Mouse (Mus musculus): ENCODE data around the gene H2-M10.4. TPM values are rescaled to one million over a fixed set of nuclear protein-coding genes. Genes with fewer than 3 reads are reported as not detected.
"Not testable (repeated sequence)": the region's sequence is repeated elsewhere in the genome, so short reads cannot be mapped to it uniquely, and the experiment has no call there.

Gene H2-M10.4
- not detected for polyA plus RNA-seq (2012; fragmentation: generic; extraction: Trizol)
- long read RNA-seq, experiment 1: 0 reads
- long read RNA-seq, experiment 2: 0 reads

DNA sequence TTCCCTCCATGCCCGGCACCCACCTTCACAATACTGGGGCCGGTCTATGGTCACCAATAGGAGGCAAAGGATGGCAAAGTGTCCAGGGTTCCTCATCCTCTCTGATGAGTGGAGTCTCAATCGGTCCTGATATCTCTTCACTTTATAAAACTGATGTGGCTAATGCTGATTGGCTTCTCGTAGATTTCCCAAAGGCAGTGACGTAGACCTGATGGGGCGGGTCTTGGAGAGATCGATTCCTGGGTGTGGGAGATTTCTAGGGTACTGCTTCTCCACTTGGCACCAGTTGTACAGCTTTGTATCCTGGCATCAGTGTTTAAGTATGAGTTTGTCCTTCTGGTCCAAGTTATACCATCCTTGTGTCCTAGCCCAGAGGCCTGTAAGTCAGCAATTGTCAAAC is at the start of gene H2-M10.4:
TSS of gene H2-M10.4 (minus strand) at position 101 of the 400 bp plus-strand sequence.
- Histone ChIP-seq H3K27me3 (ENCODE audit: control insufficient read depth, insufficient read depth, insufficient read length) (no peaks in the 10 kb centered on the region), H3K79me3 (ENCODE audit: low read depth) (no peaks in the 10 kb centered on the region), H3K4me3 (ENCODE audit: insufficient read depth, poor library complexity, severe bottlenecking) (no peak within 1 kb of the TSS), H3ac (ENCODE audit: control insufficient read depth, insufficient read length, low read depth) (no peak within 1 kb of the TSS), H3K79me2 (ENCODE audit: control insufficient read depth, insufficient read depth) (no peaks in the 10 kb centered on the region), H3K36me3 (ENCODE audit: control insufficient read depth, insufficient read depth) (no peaks in the 10 kb centered on the region)
- TF ChIP-seq CTCF (IDR thresholded peaks at IDR 0.05; ENCODE audit: control insufficient read depth, insufficient read depth, insufficient read length) (no peak), USF1 (IDR thresholded peaks at IDR 0.05; ENCODE audit: low read depth) (no peak), MAX (IDR thresholded peaks at IDR 0.05) (no peak), FOSL1 (IDR thresholded peaks at IDR 0.05; ENCODE audit: insufficient read depth, low read length, poor library complexity, severe bottlenecking) (no peak), MYOD1 (IDR thresholded peaks at IDR 0.05; ENCODE audit: control insufficient read depth, insufficient read length, low read depth) (no peak)

DNA sequence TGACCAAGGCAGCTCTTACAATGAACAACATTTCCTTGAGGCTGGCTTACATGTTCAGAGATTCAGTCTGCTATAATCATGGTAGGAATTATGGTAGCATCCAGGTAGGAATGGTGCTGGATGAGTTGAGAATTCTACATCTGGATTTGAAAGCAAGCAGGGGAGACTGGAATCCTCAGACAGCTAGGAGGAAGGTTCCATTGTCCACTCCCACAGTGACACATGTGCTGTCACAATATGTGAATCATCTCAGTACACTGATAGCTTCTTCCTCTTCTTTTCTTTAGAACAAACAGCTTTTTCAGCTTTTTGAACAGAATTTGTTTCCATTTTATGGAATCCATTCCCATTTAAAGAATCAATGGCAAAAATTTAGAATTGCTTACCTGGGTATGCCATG is 41.8 kb upstream of the H2-M10.4 start:
- Histone ChIP-seq H3ac (ENCODE audit: control insufficient read depth, insufficient read length, low read depth) (no peak overlapping the region), H3K27me3 (ENCODE audit: control insufficient read depth, insufficient read depth, insufficient read length) (no peaks in the 10 kb centered on the region), H3K36me3 (ENCODE audit: control insufficient read depth, insufficient read depth) (no peaks in the 10 kb centered on the region), H3K79me3 (ENCODE audit: low read depth) (no peaks in the 10 kb centered on the region), H3K4me3 (ENCODE audit: insufficient read depth, poor library complexity, severe bottlenecking) (no peak overlapping the region), H3K79me2 (ENCODE audit: control insufficient read depth, insufficient read depth) (no peaks in the 10 kb centered on the region)
- TF ChIP-seq USF1 (IDR thresholded peaks at IDR 0.05; ENCODE audit: low read depth): no peak
- no peak for TF ChIP-seq MAX (IDR thresholded peaks at IDR 0.05)
- no peak for TF ChIP-seq FOSL1 (IDR thresholded peaks at IDR 0.05; ENCODE audit: insufficient read depth, low read length, poor library complexity, severe bottlenecking)
- no peak for TF ChIP-seq MYOG (IDR thresholded peaks at IDR 0.05; ENCODE audit: control insufficient read depth, extremely low read depth, insufficient read length)
- TF ChIP-seq CEBPB (IDR thresholded peaks at IDR 0.05; ENCODE audit: low read depth): no peak
- no peak for TF ChIP-seq CTCF (IDR thresholded peaks at IDR 0.05; ENCODE audit: control insufficient read depth, insufficient read depth, insufficient read length)
- no peak for TF ChIP-seq MYOD1 (IDR thresholded peaks at IDR 0.05; ENCODE audit: control insufficient read depth, insufficient read length, low read depth)

DNA sequence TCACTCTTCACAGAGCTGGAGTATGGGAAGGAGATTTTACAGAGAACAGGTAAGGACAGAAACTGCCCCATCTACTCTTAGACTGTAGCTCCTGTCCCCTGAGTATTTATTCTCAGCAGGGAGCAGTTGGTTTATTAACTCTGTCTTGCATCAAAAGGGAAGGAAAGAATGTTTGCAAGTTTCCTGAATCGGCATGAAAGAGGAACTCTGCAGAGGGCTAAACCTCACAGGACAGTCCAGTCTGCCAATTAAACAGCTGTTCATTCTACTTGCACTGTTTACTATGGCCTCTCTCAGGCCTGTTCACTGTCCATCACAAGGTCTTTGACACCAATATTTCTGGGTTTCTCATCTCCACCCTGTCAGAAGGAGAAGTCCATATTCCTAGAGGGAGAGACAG is 38.3 kb upstream of the H2-M10.4 start:
- Histone ChIP-seq H3K36me3 (ENCODE audit: control insufficient read depth, insufficient read depth) (no peaks in the 10 kb centered on the region), H3K79me2 (ENCODE audit: control insufficient read depth, insufficient read depth) (no peaks in the 10 kb centered on the region), H3K27me3 (ENCODE audit: control insufficient read depth, insufficient read depth, insufficient read length) (no peaks in the 10 kb centered on the region), H3ac (ENCODE audit: control insufficient read depth, insufficient read length, low read depth) (no peak overlapping the region), H3K4me3 (ENCODE audit: insufficient read depth, poor library complexity, severe bottlenecking) (no peak overlapping the region), H3K79me3 (ENCODE audit: low read depth) (no peaks in the 10 kb centered on the region)
- TF ChIP-seq FOSL1 (IDR thresholded peaks at IDR 0.05; ENCODE audit: insufficient read depth, low read length, poor library complexity, severe bottlenecking) (no peak), CTCF (IDR thresholded peaks at IDR 0.05; ENCODE audit: control insufficient read depth, insufficient read depth, insufficient read length) (no peak), CEBPB (IDR thresholded peaks at IDR 0.05; ENCODE audit: low read depth) (no peak), MYOG (IDR thresholded peaks at IDR 0.05; ENCODE audit: control insufficient read depth, extremely low read depth, insufficient read length) (no peak), MYOD1 (IDR thresholded peaks at IDR 0.05; ENCODE audit: control insufficient read depth, insufficient read length, low read depth) (no peak), USF1 (IDR thresholded peaks at IDR 0.05; ENCODE audit: low read depth) (no peak), MAX (IDR thresholded peaks at IDR 0.05) (no peak)

DNA sequence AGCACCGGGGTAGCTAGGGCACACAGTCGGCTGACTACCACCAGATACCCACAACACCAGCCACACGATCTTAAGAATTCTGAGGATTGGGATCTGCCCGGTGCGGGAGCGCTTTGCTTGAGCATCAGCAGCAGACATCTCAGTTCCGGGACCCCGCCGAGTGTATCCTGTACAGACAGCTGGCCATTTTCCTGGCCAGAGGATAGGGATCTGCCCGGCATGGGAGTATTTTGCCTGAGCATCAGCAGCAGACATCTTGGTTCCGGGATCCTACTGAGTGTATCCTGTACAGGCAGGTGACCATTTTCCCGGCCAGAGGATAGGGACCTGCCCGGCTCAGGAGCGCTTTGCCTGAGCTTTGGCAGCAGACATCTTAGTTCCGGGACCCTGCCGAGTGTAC is 26.0 kb upstream of the H2-M10.4 start:
- not testable (repeated sequence) for H3K79me3 ChIP-seq (ENCODE audit: low read depth); H3K4me3 ChIP-seq (ENCODE audit: insufficient read depth, poor library complexity, severe bottlenecking); H3ac ChIP-seq (ENCODE audit: control insufficient read depth, insufficient read length, low read depth); H3K36me3 ChIP-seq (ENCODE audit: control insufficient read depth, insufficient read depth); H3K79me2 ChIP-seq (ENCODE audit: control insufficient read depth, insufficient read depth); H3K27me3 ChIP-seq (ENCODE audit: control insufficient read depth, insufficient read depth, insufficient read length)

DNA sequence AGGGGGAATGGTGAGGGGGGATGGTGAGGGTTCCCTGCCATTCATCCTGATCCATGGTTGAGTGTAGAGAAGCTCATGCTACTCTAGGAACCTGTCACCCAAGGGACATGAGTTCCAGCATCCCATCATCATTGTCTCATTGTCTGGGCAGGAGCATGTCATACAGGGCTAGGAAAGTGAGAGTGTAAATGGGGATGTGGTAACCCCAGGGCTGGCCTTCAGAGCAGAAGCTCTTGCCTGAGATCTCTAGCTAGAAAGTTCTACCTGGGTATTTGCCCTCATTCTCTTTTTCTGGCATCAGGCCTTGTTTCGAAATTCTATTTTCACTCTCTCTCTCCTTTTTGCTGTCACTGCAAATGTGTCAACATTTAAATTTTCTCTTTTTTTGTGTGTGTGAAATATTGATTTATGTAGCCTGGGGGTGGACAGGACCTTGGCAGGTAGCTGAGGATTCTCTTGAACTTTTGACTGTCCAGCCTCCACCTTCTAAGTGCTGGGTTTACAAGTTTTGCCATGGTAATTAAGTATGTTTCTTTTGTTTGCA is 24.6 kb upstream of the H2-M10.4 start:
- Histone ChIP-seq H3K4me3 (ENCODE audit: insufficient read depth, poor library complexity, severe bottlenecking) (no peak overlapping the region), H3ac (ENCODE audit: control insufficient read depth, insufficient read length, low read depth) (no peak overlapping the region), H3K79me2 (ENCODE audit: control insufficient read depth, insufficient read depth) (no peaks in the 10 kb centered on the region), H3K27me3 (ENCODE audit: control insufficient read depth, insufficient read depth, insufficient read length) (no peaks in the 10 kb centered on the region), H3K36me3 (ENCODE audit: control insufficient read depth, insufficient read depth) (no peaks in the 10 kb centered on the region), H3K79me3 (ENCODE audit: low read depth) (no peaks in the 10 kb centered on the region)
- TF ChIP-seq MAX (IDR thresholded peaks at IDR 0.05) (no peak), MYOG (IDR thresholded peaks at IDR 0.05; ENCODE audit: control insufficient read depth, extremely low read depth, insufficient read length) (no peak), USF1 (IDR thresholded peaks at IDR 0.05; ENCODE audit: low read depth) (no peak)

DNA sequence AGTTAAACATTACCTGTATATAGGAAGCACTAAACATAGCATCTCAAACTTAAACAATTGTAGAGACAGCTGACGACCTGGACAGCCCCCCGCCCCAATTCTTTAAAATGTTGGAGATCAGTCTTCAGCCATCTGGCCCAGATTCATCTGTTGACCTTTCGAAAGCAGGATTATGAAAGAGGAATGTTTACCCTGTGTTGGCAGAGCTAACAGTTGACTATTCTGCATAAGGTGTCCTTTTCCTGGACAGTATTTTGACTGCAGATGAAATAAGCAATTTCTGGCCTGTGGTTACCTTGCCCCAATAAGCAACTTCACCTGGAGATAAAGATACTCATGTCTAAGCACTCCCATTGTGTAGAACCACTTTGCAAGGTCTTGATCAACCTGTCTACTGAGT is 21.7 kb upstream of the H2-M10.4 start:
- TF ChIP-seq CEBPB (IDR thresholded peaks at IDR 0.05; ENCODE audit: low read depth): no peak
- TF ChIP-seq FOSL1 (IDR thresholded peaks at IDR 0.05; ENCODE audit: insufficient read depth, low read length, poor library complexity, severe bottlenecking): no peak
- no peak for TF ChIP-seq MAX (IDR thresholded peaks at IDR 0.05)
- no peak for TF ChIP-seq MYOD1 (IDR thresholded peaks at IDR 0.05; ENCODE audit: control insufficient read depth, insufficient read length, low read depth)
- no peak for TF ChIP-seq CTCF (IDR thresholded peaks at IDR 0.05; ENCODE audit: control insufficient read depth, insufficient read depth, insufficient read length)
- TF ChIP-seq MYOG (IDR thresholded peaks at IDR 0.05; ENCODE audit: control insufficient read depth, extremely low read depth, insufficient read length): no peak
- no peak for TF ChIP-seq USF1 (IDR thresholded peaks at IDR 0.05; ENCODE audit: low read depth)
- Histone ChIP-seq H3K79me3 (ENCODE audit: low read depth) (no peaks in the 10 kb centered on the region), H3K36me3 (ENCODE audit: control insufficient read depth, insufficient read depth) (no peaks in the 10 kb centered on the region), H3K4me3 (ENCODE audit: insufficient read depth, poor library complexity, severe bottlenecking) (no peak overlapping the region), H3K27me3 (ENCODE audit: control insufficient read depth, insufficient read depth, insufficient read length) (no peaks in the 10 kb centered on the region), H3K79me2 (ENCODE audit: control insufficient read depth, insufficient read depth) (no peaks in the 10 kb centered on the region), H3ac (ENCODE audit: control insufficient read depth, insufficient read length, low read depth) (no peak overlapping the region)

Measured in C2C12 (cell line).